Mouse (Mus musculus) cerebellum, adult (tissue): Measurements from ENCODE around the gene Gm4792.

Experiments
- ATAC-seq: cut with Nextera tagmentation; 2 replicates; pipeline ENCODE4 v1.9.2; 2017; ENCODE audit warnings: mild to moderate bottlenecking, moderate library complexity, mixed read lengths; ENCODE audit not compliant: insufficient number of reproducible peaks, low FRiP score, low TSS enrichment

Gene Gm4792

GRCm38 (mm10) chr10:94247748-94248349, 50.7 kb downstream of the Gm4792 start:
- no peak for ATAC-seq
